Mouse (Mus musculus) left cerebral cortex, adult 9 months (tissue): ENCODE measurements at regions not wholly inside any gene's neighbourhood (a gene's known extent, or its start where the extent isn't known, plus 50 kb on each side); places are given as distances from the start of the nearest gene placed in this dataset.

ENCODE experiments used
- DNase-seq, 2 experiments: peaks; one replicate each; pipeline ENCODE4 v3.0.0; 2022; ENCODE audit warnings: low spot score in 2 of 2

DNA sequence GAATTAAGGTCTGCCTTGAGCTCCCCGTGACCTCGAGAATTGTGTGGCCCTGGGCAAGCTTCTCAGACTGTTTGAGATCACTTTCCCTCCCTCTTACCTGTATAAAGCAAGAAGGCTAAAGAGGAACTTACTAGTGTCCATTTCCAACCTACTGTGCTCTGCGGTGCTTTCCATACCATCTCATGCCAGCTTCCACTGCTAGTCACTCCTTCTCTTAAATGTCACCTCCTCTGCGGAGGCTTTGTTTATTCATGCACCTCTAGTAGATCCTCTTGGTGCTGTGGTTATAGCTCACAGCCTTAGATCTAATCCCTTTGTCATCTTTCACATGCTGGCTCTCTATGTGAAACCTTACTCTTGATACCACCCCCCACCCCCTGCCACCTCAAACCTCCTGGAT, 2310.3 kb upstream of the Lrrc6 start:
- DNase-seq, result peak in 1 of 2 experiments; percentile 32

DNA sequence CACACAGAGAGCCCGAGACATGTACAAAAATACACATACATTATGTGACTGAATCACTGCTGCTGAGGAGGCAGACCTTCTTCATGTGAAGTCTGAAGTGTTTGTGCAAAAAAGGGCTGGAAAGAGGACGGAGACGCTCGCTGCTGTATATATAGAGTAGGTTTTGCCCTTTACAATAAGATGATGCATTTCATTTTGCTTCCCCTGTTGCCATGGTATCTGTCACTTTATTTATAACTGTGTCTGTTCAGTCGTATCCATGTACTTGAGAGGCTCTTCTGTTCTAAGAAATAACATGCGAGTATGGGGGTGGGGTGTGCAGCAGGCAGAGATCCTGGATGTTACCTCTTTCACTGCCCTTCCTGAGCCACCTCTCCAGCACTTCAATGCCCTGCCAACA, 2309.9 kb upstream of the Lrrc6 start:
- peak; percentile 73 to 78 for DNase-seq

DNA sequence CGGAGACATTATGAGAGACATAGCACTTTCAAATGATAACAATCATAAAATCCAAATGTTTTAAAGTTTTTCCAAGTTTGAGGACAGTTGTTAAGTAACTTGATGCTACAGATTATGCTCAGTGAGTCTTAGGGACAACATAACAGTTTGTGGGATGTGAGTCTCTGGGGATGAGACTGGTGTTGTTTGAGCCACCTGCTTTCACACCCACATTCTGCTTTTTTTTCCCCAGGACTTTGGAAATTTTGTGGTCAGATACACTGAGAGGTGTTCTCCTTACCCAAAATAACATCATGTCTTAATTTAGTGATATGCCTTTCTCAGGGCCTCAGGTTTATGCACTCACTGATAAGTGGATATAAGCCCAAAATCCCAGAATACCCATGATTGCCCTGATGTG, 2307.5 kb upstream of the Lrrc6 start:
- DNase-seq, result peak in 1 of 2 experiments; percentile 28

DNA sequence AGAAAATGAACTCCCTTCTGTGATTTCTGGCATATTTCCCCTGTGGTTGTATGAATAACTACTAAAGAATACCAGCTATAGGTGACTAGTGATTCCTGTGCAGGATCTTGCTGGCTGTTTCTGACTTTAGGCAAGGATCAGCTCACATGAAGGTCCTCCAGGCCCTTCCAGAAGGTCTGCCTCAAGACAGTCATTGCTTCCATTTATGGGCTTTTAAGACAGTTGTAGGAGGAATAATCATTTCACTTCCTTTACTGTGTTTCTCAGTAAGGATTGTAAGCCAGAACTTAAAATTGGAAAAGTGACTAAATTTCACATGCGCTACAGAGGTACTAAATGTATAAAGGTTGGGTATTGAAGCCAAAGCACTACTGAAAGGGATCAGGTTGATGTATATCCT, 2303.5 kb upstream of the Lrrc6 start:
- peak in 1 of 2 experiments; percentile 32 for DNase-seq

DNA sequence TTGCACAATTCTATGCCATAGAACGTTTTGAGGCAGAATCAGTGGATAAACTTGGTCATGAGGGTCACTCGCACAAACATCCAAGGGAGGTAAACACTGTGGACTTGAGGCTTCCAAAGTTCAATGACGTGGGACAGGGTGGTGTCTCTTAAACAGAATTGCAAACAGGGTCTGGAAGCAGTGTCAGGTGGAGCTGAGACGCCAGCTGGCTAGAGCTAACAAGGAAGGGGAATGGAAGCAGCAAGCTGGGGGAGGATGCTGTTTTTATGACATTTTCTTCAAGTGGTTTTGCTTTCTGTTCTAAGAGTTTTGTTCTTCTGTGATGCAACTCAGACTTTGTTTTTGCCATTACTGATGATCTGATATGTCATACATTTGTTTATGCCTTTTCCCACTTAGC, 2301.1 kb upstream of the Lrrc6 start:
- DNase-seq, result peak in 1 of 2 experiments; percentile 53

DNA sequence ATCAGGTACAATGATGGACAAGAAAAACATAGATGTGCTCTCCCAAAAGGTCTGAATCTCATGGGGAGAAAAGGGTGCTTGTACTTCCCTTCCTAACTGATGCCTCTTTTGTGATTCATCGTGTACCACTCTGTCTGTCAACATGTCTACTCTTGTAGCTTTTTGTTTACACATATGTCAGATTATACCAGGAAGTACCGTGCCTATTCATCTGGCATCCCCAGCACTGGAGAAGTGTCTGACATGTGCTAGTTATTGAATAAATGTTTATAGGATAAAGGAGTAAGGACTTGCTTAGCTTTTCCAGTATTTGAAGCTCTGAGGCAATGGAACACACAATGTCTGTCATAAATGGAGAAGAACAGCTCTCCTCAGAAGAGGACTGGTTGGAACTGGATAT, 2296.7 kb upstream of the Lrrc6 start:
- no peak for DNase-seq

DNA sequence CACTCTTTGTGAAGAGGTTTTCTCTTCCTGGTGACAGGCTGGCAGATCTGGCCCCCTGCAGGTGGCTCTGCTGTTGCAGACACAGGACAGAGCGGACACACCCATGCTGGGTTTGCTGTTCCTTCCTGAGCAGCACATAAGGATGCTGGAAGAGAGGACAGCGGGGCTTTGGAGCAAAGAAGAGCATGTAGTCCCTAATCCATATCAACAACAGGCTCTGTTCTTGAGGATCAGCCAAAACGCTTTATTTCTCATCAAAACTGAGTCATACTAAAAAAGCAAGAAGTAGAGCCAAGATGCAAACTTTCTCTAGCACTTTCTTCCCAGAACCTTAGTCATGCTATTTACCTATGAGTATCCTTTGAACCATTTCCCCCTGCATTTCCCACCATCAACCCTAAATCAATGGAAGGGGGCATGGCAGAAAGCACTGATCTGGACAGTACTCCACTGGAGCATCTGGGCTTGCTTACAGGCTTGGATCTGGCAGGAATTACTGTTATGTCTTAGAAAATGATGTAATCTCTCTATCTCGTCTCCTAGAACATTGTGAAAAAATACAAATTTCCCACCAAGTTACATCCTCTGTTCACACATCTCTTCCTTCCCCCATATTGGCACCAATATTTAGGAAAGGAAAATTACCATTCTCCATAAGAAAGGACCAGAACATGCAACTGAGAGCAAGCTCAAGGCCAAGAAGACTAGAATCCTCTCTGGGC, 2294.7 kb upstream of the Lrrc6 start:
- peak in 1 of 2 experiments; percentile 37 for DNase-seq

DNA sequence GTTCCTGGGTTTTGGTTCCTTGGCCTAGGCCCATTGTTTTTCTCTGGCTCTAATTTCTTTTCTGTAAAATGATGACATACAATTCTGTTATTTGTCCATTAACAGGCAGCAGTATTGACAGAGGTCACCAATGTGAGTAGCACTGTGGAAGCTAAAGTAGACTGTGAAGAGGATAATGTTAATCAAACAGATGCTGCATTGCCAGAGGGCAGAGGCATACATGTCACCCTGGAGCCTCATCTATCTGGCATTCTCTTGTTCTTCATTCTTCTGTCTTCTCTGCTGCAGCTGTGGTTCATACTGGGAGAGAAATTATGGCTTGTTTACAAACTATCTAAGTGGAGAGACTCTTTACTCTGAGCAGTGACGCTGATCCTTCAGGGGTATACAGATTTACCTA, 2259.2 kb upstream of the Lrrc6 start:
- no peak for DNase-seq

DNA sequence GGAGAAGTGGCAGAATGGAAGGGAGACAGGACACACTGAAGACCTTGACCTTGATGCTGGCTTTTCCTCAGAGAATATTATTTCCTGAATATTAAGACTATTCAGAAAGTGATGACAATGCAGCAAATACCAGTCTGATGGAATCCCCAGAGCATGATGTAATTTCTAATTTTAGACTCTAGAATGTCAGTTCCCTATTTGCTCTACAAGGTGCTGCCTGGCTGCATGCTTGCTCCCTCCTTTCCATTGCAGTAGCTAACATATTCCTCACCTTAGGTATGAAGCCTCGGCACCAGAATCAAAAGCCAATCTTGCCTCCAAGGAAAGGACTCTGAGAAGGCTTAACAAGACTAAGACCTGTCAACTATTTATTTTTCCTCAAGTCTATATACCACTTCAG, 2254.5 kb upstream of the Lrrc6 start:
- peak in 1 of 2 experiments; percentile 33 for DNase-seq

DNA sequence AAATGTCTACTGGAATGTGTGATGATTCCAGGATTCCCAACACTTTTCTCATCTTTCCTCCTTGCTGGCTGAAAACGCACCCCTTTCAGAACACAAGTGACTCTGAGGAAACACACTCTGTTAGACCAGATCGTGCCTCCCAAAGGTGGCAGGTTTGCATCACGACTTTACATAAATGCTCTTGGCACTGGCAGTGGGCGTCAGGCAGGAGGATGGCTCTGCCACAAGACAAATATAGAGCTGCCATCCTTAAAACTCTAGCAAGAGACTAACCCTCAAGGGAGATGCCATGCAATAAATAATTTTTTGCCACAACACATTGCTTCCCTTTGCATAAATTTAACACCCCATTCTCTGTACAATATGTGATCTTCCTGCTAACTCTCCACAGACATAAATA, 2254.1 kb upstream of the Lrrc6 start:
- DNase-seq, result peak; percentile 83 to 87

DNA sequence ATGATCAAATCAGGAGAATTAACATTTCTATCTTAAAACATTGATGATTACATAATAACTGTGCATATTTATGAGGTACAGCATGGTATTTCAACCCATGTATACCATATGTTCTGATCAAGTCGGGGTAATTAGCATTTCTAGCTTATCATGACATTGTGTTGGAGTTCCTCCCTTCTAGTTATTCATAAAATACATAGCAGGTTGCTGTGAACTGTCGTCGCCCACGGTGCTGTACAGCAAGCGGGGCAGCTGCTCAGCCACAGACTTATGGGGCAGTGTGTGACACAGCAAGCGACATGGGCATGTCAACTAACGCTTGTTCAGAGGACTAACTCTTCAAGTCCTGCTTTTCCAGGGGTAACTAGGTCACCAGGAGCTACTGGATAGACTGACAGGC, 2238.6 kb upstream of the Lrrc6 start:
- peak in 1 of 2 experiments; percentile 42 for DNase-seq

DNA sequence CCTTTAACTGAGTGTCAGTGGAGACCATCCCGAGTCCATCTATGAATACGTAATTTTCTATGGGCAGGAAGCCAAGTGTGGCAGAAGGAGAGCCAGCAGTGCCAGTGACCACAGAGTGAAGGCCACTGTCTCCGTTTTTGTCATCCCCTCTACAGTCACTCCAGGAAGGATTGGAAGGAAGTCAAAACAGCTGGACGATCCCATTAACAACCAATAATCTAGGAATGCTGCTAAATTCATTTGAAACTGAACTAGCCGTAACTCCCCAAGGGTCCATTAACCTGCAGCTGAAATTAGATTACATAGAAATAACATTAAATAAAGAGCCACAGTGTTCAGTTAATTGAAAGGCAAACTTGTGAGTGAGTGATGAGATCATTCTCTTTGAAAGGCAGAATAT, 2220.5 kb upstream of the Lrrc6 start:
- DNase-seq, result no peak

DNA sequence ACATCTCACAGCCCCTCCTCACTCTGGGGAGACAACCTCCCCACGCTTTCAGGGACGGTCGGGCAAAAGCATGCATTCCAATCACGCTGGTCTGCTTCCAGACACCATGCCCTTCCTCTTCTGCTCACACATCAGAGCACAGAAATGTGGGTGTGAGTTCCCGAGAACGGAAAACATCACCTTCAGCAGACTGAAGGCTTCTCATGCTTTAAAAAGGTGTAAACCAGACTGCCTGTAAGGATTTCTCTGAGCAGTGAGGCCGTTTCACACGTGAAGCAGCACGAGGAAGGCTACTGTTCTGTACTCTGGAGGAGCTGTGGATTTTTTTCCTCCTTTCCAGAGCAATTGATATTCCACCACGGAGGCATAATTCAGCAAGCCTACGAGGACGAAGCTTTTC, 2218.8 kb upstream of the Lrrc6 start:
- DNase-seq, result peak; percentile 39 to 61

DNA sequence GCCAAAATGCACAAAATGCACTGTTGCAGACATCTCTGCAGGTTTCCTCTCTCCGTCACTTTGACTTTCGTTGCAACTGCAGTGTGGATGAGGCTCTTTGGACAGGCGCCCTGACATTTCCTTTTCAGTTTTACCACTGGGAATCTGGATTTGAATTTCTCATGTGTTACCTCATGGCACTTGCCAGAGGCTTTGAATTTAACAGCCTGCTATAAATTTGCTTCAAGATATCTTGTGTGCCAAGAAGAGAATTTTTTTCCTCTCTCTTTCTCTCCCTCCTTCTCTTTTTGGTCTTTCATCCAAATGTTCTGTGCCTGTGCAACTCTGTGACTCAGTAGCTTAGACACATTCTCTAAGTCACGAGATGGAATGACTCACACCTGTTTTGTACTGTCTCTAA, 2213.6 kb upstream of the Lrrc6 start:
- DNase-seq, result peak; percentile 43 to 68

DNA sequence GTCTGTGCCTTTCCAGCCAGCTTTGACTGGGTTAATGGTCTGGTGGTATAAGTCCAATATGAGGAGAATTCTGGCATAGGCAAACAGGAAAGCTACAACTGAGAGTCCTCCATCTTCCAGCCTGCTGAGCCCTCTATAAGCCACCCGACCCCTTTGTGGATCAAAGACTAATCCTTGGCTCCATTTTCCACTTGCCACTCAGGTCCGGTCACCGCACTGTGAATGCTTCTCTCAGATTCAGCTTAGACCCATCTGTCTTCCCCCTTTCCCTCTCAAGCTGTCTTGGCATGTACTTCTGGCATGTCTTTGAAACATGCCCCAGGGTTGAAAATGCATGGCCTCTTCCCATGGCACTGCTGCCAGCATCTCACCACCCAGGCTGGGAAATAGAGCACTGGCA, 2206.6 kb upstream of the Lrrc6 start:
- DNase-seq, result no peak

DNA sequence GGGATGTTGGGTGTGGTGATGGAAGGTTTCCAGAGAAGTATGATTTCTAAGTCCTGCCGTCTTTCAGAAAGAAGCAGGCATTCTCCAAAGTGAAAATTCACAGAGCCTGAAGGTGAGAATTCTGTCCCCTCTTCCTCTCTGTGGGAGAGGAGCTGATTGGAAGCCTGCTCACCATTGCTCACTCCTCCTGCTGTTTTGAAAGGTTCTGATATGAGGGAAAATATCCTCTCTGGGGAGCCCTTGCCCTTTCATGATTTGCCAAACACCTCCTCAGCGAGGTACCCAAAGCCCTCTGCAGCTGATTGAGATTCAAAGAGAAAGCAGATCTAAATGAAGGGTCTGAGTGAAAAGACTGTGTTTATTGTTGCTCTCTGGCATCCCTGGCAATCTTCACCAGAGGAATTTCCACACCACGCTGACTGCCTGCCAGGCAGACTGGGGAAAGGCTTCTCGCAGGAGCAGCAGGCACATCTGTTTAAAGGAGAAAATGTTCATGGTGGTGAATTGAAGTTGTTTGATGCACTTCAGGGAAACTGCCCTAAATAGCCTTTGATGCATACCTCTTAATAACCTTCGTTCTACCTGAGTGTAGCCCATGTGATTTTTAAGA, 2194.4 kb upstream of the Lrrc6 start:
- DNase-seq, result peak in 1 of 2 experiments; percentile 29

DNA sequence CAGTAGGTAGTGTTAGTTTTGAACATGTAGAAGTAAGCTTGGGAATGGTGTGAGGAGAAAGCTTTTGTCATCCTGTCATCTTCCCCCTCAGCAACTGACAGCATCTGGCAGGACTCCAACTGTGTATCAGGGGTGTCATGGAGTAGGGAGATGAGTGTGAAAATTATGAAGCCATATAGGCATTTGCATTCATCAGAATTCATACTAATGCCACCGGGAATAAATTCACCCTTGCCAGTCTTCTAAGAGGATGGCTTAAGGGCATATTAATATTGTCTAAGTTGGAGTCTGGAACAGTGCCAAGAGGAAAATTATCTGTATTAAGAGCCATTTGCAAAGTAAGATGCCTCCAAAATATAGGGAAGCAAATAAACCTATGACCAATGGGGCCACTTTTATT, 2166.8 kb upstream of the Lrrc6 start:
- DNase-seq, result no peak

DNA sequence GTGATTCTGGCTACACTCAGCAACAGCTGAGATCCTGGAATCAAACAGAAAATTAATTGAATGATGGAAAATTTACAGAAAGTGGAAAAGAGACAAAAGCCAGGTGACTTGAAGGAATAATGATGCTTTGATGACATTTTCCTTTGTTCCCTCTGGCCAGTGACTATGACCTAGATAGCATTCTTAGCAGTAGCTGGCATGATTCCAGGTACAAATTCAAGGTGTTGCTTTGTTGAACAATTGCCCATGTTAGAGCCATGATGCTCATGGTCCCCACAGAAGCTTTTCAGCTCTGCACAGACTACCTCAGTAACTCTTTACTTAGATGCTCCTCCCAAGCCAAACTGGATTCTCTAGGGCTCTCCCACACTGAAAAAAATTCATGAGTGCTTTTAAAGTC, 2164.6 kb upstream of the Lrrc6 start:
- DNase-seq, result no peak

DNA sequence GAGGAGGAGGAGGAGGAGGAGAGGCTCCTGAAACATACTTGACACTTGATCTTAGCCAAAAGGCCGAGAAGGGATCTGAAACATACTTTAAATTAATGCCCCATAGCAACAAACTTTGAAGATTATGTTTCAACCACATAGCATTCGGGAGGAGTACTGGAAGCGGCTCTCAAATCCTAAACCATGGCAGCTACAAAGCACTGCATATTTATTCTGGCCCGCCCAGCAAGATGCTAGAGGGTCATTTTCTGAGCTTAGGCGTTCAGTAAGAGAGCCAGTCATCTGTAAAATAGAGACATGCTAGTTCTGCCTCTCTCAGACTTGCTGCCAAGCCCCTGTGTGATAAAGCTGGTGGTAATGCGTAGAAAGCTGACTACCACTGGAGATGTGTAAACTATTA, 2156.0 kb upstream of the Lrrc6 start:
- no peak for DNase-seq

DNA sequence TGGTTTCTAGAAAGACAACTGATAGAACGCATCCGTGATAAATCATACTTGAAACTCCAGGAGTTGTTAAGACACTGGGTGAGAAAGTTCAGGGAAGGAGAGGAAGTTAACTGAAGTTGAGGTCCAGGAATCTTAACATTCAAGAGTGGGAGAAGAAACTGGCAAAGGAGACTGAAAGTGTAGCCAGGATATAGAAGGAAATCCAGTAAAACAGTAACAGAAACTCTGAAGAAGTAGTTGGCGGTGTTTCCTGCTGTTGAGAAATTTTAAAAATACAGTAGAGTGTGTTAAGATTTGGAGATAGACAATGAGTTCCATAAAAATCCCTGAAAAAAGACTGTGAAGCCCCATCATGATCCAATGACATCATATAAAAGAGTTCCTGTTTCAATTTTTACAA, 2154.3 kb upstream of the Lrrc6 start:
- DNase-seq, result peak; percentile 18 to 21

DNA sequence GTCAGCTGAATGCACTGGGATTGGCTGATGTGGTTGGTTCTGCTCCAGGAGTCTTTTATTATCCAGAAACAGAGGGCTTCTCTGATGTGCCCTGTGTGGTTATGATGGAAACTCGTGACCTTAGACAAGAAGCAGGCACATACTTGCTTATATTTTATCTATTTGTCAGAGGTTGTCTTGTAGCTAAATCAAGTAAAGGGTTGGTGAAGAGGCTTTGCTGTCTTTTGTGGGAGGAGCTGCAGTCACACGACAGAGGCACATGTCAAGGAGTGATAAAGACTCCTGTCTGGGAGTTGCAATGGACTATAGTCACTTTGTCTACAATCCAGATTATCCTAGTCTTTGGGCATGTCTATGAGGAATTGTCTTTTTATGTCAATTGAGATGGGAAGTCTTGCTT, 2149.9 kb upstream of the Lrrc6 start:
- DNase-seq, result no peak

DNA sequence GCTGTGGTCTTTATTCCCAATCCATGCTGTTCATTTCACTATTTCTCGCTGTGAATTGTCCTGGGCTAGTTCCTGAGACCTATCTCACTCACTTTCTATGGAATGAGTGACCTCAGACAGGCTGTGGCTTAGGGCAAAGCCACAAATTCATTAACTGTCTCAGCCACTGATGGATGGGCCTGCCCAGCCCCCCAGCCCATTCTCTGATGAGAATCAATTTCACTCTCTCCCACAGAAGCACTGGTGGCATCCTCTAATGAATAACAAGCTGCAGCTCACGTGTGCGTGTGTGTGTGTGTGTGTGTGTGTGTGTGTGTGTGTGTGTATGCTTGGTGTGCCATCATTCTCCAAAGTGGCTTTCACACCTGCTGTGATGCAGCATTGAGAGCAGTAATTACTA, 2149.3 kb upstream of the Lrrc6 start:
- no peak for DNase-seq

DNA sequence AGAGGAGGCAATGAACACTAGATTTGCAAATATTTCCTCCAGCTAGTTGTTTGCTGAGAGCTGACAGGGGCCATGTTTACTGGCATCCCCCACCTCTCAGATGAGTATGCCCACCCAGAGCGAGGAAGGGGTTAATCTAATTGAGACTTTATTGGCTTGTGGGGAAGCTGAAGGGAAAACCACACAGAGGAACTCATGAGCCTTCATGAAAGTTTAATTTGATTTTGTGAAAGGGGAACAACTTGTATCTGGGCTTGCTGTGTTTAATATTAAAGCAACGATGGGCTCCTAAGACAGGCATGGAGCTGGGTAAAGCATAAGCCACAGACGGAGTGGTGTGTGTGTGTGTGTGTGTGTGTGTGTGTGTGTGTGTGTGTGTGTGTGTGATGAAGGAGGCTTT, 2146.2 kb upstream of the Lrrc6 start:
- no peak for DNase-seq

DNA sequence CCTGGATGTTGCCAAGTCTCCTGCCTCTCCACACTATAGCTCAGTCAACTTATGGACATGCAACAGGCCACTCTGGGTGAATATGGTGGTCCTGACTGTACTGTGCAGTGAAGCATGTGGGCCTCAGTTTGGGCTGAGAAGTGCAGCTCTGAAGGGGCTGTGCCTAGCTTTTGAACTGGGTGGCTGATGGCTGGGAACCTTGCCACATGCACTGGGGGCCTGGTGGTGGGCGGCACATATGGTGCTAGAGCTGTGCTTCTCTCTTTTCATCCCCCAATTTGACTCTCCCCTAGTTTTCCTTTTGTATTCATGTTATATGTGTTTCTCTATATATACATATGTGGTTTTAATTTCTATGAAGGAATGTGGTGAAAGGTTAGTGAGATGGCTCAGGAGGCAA, 2144.2 kb upstream of the Lrrc6 start:
- DNase-seq, result peak in 1 of 2 experiments; percentile 27
